Mouse (Mus musculus) CH12.LX (cell line): ENCODE measurements around the gene Gm49403. TPM values are rescaled to one million over a fixed set of nuclear protein-coding genes. Genes with fewer than 3 reads are reported as not detected.
A peak's percentile ranks its signal among the peaks of the same experiment; 100 is the strongest.

Source experiments
- DNase-seq: peaks from one replicate; pipeline ENCODE4 v3.0.0-alpha.2; 2013; ENCODE audit errors: extremely low read depth
- H3K27ac ChIP-seq: 2 replicates; pipeline ENCODE4 v1.5.1; 2012; ENCODE audit warnings: low read depth, mild to moderate bottlenecking, control low read depth, moderate library complexity; ENCODE audit not compliant: insufficient read depth
- H3K27me3 ChIP-seq: replicated peaks from 2 replicates; pipeline ENCODE3; 2012; ENCODE audit warnings: inconsistent platforms
- H3K36me3 ChIP-seq, 2 experiments: replicated peaks in 1 of 2; 2 replicates each; pipeline versions ENCODE3 to v1.6.1; 2012; ENCODE audit warnings: inconsistent platforms in 1 of 2, low read length in 1 of 2, mild to moderate bottlenecking in 1 of 2, mixed read lengths in 1 of 2, moderate library complexity in 1 of 2; ENCODE audit not compliant: control insufficient read depth in 1 of 2, insufficient read depth in 1 of 2
- H3K4me1 ChIP-seq, 2 experiments: 2 replicates each; pipeline ENCODE4 v1.6.1; 2012; ENCODE audit warnings: inconsistent platforms in 1 of 2, moderate library complexity in 1 of 2; ENCODE audit not compliant: insufficient read depth in 2 of 2, control insufficient read depth in 1 of 2
- H3K4me2 ChIP-seq: 2 replicates; pipeline ENCODE4 v1.6.1; 2012; ENCODE audit warnings: low read depth, mild to moderate bottlenecking, control low read depth; ENCODE audit not compliant: poor library complexity, insufficient read depth, severe bottlenecking
- H3K4me3 ChIP-seq, 3 experiments: fragments of 150-350 bp in 1 of 3; sonication (generic) in 1 of 3; replicated peaks in 1 of 3; 2 replicates each; pipeline versions ENCODE3 to v1.5.1; 2011 to 2012; ENCODE audit warnings: low read depth in 2 of 3, low read length in 2 of 3, mild to moderate bottlenecking in 2 of 3, moderate library complexity in 2 of 3, control low read depth in 1 of 3, improper control_type of control experiment in 1 of 3, inconsistent platforms in 1 of 3, mixed read lengths in 1 of 3; ENCODE audit not compliant: poor library complexity in 1 of 3
- H3K79me2 ChIP-seq: replicated peaks from 2 replicates; pipeline ENCODE4 v1.6.1; 2012; ENCODE audit warnings: mild to moderate bottlenecking, moderate library complexity; ENCODE audit not compliant: control insufficient read depth, poor library complexity, insufficient read depth, severe bottlenecking; ENCODE audit errors: extremely low read depth
- H3K9ac ChIP-seq: 2 replicates; pipeline ENCODE4 v1.6.1; 2012; ENCODE audit warnings: low read depth, mild to moderate bottlenecking, control low read depth, moderate library complexity; ENCODE audit not compliant: insufficient read depth
- H3K9me3 ChIP-seq: replicated peaks from 2 replicates; pipeline ENCODE3; 2012; ENCODE audit warnings: low read length, inconsistent platforms, mixed read lengths
- BHLHE40 ChIP-seq: IDR thresholded peaks from 2 replicates; pipeline ENCODE4 v1.6.1; 2011; ENCODE audit warnings: mild to moderate bottlenecking, low read depth, low read length, improper control_type of control experiment
- CHD1 ChIP-seq: IDR thresholded peaks from 2 replicates; pipeline ENCODE4 v1.6.1; 2012; ENCODE audit warnings: low read depth, low read length, improper control_type of control experiment, inconsistent platforms
- CHD2 ChIP-seq: IDR thresholded peaks from 2 replicates; pipeline ENCODE4 v1.6.1; 2011; ENCODE audit warnings: low read length, improper control_type of control experiment
- CTCF ChIP-seq, 2 experiments: IDR thresholded peaks in 1 of 2; conservative IDR thresholded peaks in 1 of 2; 2 replicates each; pipeline ENCODE4 v1.5.1; 2011 to 2012; ENCODE audit warnings: low read depth in 2 of 2, low read length in 2 of 2, improper control_type of control experiment in 1 of 2, inconsistent platforms in 1 of 2, mild to moderate bottlenecking in 1 of 2, moderate library complexity in 1 of 2
- E2F4 ChIP-seq: IDR thresholded peaks from 2 replicates; pipeline ENCODE4 v1.6.1; 2011; ENCODE audit warnings: low read depth, low read length, improper control_type of control experiment; ENCODE audit not compliant: insufficient replicate concordance
- ELF1 ChIP-seq: IDR thresholded peaks from 2 replicates; pipeline ENCODE4 v1.6.1; 2014; ENCODE audit warnings: low read depth, mild to moderate bottlenecking, inconsistent platforms, low read length, improper control_type of control experiment
- EP300 ChIP-seq: IDR thresholded peaks from 2 replicates; pipeline ENCODE4 v1.6.1; 2011; ENCODE audit warnings: low read length, improper control_type of control experiment
- ETS1 ChIP-seq: conservative IDR thresholded peaks from 2 replicates; pipeline ENCODE4 v1.6.1; 2012; ENCODE audit warnings: low read depth, mild to moderate bottlenecking, inconsistent platforms, low read length, improper control_type of control experiment, moderate library complexity
- GABPA ChIP-seq: IDR thresholded peaks from 2 replicates; pipeline ENCODE4 v1.6.1; 2012; ENCODE audit warnings: low read depth, low read length, improper control_type of control experiment, inconsistent platforms; ENCODE audit not compliant: insufficient replicate concordance
- HCFC1 ChIP-seq: IDR thresholded peaks from 2 replicates; pipeline ENCODE4 v1.6.1; 2012; ENCODE audit warnings: low read depth, mild to moderate bottlenecking, inconsistent platforms, low read length, improper control_type of control experiment
- IRF4 ChIP-seq: IDR thresholded peaks from 2 replicates; pipeline ENCODE4 v1.6.1; 2014; ENCODE audit warnings: low read depth, mild to moderate bottlenecking, inconsistent platforms, low read length, improper control_type of control experiment
- JUN ChIP-seq: IDR thresholded peaks from 2 replicates; pipeline ENCODE4 v1.6.1; 2011; ENCODE audit warnings: low read depth, mild to moderate bottlenecking, low read length, improper control_type of control experiment, moderate library complexity; ENCODE audit not compliant: insufficient read depth
- JUND ChIP-seq: conservative IDR thresholded peaks from 2 replicates; pipeline ENCODE4 v1.6.1; 2011; ENCODE audit warnings: low read depth, low read length, improper control_type of control experiment
- KAT2A ChIP-seq: IDR thresholded peaks from 2 replicates; pipeline ENCODE4 v1.6.1; 2012; ENCODE audit warnings: low read length, improper control_type of control experiment, inconsistent platforms; ENCODE audit not compliant: insufficient replicate concordance
- MAFK ChIP-seq: IDR thresholded peaks from 2 replicates; pipeline ENCODE4 v1.6.1; 2011; ENCODE audit warnings: low read length, improper control_type of control experiment; ENCODE audit not compliant: insufficient replicate concordance
- MAX ChIP-seq: IDR thresholded peaks from 2 replicates; pipeline ENCODE4 v1.6.1; 2011; ENCODE audit warnings: low read length, improper control_type of control experiment
- MAZ ChIP-seq: IDR thresholded peaks from 2 replicates; pipeline ENCODE4 v1.6.1; 2012; ENCODE audit warnings: low read depth, mild to moderate bottlenecking, inconsistent platforms, low read length, improper control_type of control experiment, moderate library complexity
- MEF2A ChIP-seq: IDR thresholded peaks from 2 replicates; pipeline ENCODE4 v1.6.1; 2014; ENCODE audit warnings: low read depth, mild to moderate bottlenecking, inconsistent platforms, low read length, improper control_type of control experiment, borderline replicate concordance
- MXI1 ChIP-seq: IDR thresholded peaks from 2 replicates; pipeline ENCODE4 v1.6.1; 2011; ENCODE audit warnings: mild to moderate bottlenecking, low read depth, low read length, improper control_type of control experiment
- MYC ChIP-seq: IDR thresholded peaks from 2 replicates; pipeline ENCODE4 v1.6.1; 2011; ENCODE audit warnings: low read depth, mild to moderate bottlenecking, improper control_type of control experiment, low read length
- NELFE ChIP-seq: IDR thresholded peaks from 2 replicates; pipeline ENCODE4 v1.6.1; 2011; ENCODE audit warnings: low read depth, low read length, improper control_type of control experiment
- NRF1 ChIP-seq: IDR thresholded peaks from 2 replicates; pipeline ENCODE4 v1.6.1; 2014; ENCODE audit warnings: low read depth, mild to moderate bottlenecking, inconsistent platforms, low read length, improper control_type of control experiment, moderate library complexity
- POLR2A ChIP-seq: IDR thresholded peaks from 2 replicates; pipeline ENCODE4 v1.6.1; 2011; ENCODE audit warnings: low read depth, mild to moderate bottlenecking, improper control_type of control experiment, low read length
- POLR2AphosphoS2 ChIP-seq: IDR thresholded peaks from 2 replicates; pipeline ENCODE4 v1.6.1; 2011; ENCODE audit warnings: low read depth, low read length, improper control_type of control experiment
- RAD21 ChIP-seq: IDR thresholded peaks from 2 replicates; pipeline ENCODE4 v1.6.1; 2011; ENCODE audit warnings: low read depth, mild to moderate bottlenecking, low read length, improper control_type of control experiment, moderate library complexity
- RCOR1 ChIP-seq: conservative IDR thresholded peaks from 2 replicates; pipeline ENCODE4 v1.6.1; 2012; ENCODE audit warnings: low read depth, mild to moderate bottlenecking, inconsistent platforms, low read length, improper control_type of control experiment
- SIN3A ChIP-seq: IDR thresholded peaks from 2 replicates; pipeline ENCODE4 v1.6.1; 2012; ENCODE audit warnings: low read length, improper control_type of control experiment, inconsistent platforms
- SMC3 ChIP-seq: IDR thresholded peaks from 2 replicates; pipeline ENCODE4 v1.6.1; 2011; ENCODE audit warnings: low read depth, low read length, improper control_type of control experiment
- TBP ChIP-seq: conservative IDR thresholded peaks from 2 replicates; pipeline ENCODE4 v1.6.1; 2011; ENCODE audit warnings: low read depth, low read length, improper control_type of control experiment
- TCF12 ChIP-seq: IDR thresholded peaks from 2 replicates; pipeline ENCODE4 v1.6.1; 2014; ENCODE audit warnings: low read depth, mild to moderate bottlenecking, inconsistent platforms, low read length, improper control_type of control experiment
- UBTF ChIP-seq: IDR thresholded peaks from 2 replicates; pipeline ENCODE4 v1.6.1; 2012; ENCODE audit warnings: low read depth, mild to moderate bottlenecking, inconsistent platforms, low read length, improper control_type of control experiment, moderate library complexity
- USF1 ChIP-seq: IDR thresholded peaks from 2 replicates; pipeline ENCODE4 v1.6.1; 2014; ENCODE audit warnings: low read depth, mild to moderate bottlenecking, inconsistent platforms, low read length, improper control_type of control experiment
- USF2 ChIP-seq: conservative IDR thresholded peaks from 2 replicates; pipeline ENCODE4 v1.6.1; 2011; ENCODE audit warnings: low read depth, low read length, improper control_type of control experiment
- ZC3H11A ChIP-seq: IDR thresholded peaks from 2 replicates; pipeline ENCODE4 v1.6.1; 2012; ENCODE audit warnings: low read depth, mild to moderate bottlenecking, inconsistent platforms, low read length, improper control_type of control experiment
- ZKSCAN1 ChIP-seq: IDR thresholded peaks from 2 replicates; pipeline ENCODE4 v1.6.1; 2012; ENCODE audit warnings: low read depth, inconsistent platforms, low read length, improper control_type of control experiment, borderline replicate concordance
- ZMIZ1 ChIP-seq: IDR thresholded peaks from 2 replicates; pipeline ENCODE4 v1.6.1; 2012; ENCODE audit warnings: low read depth, mild to moderate bottlenecking, inconsistent platforms, low read length, improper control_type of control experiment
- ZNF384 ChIP-seq: IDR thresholded peaks from 2 replicates; pipeline ENCODE4 v1.6.1; 2012; ENCODE audit warnings: low read depth, low read length, improper control_type of control experiment, inconsistent platforms
- dilution Hi-C: fragments of 300-500 bp; cut with MboI; formaldehyde crosslinking; loops from 2 replicates; pipeline ENCODE4 v1.14.3; 2020; ENCODE audit warnings: low sequenced_read_pairs; ENCODE audit not compliant: extremely low pct_unique_long_range_greater_than_20kb, extremely low pct_ligation_motif_present
- in situ Hi-C: fragments of 300-500 bp; cut with MboI; formaldehyde crosslinking; loops from 3 replicates; pipeline ENCODE4 v1.14.3; 2019; ENCODE audit warnings: low sequenced_read_pairs, low pct_ligation_motif_present, low pct_unique_long_range_greater_than_20kb, mixed read lengths
- polyA plus RNA-seq: library from polyadenylated mRNA; unstranded; fragments of >175 nt; gene quantifications from 2 replicates; pipeline ENCODE4 v1.2.1, GENCODE M21; 2012; ENCODE audit warnings: low read depth; ENCODE audit not compliant: insufficient read length
- total RNA-seq, 2 experiments: library from RNA; depleted of rRNA; stranded (reverse); fragments of 300-350 nt in 1 of 2; fragments of >200 nt in 1 of 2; gene quantifications; 2 replicates each; pipeline ENCODE4 v1.2.3; 2012 to 2014

Gm49403 gene
- total and polyA plus RNA-seq, 3 experiments: not detected

GRCm38 (mm10) chr19:8892829-8893766 lies 9.4 kb downstream of the Gm49403 start, which contains the start of gene Ints5:
TSS of gene Ints5 (plus strand) at chr19:8893005.
- dilution Hi-C loops (no loop called here), in situ Hi-C loops (no loop called here)
- Histone ChIP-seq H3K36me3 (peaks cover 31 to 36% of the 10 kb centered on the region in 2 experiments), H3K9me3 (no peaks in the 10 kb centered on the region), H3K4me2 (peak within 1 kb of the TSS; percentile 61), H3K27ac (peak within 1 kb of the TSS; percentile 6; the same call in 1 of the 2 replicates), H3K79me2 (peaks cover 53% of the 10 kb centered on the region), H3K9ac (peak within 1 kb of the TSS; percentile 97), H3K4me1 (peaks cover 14 to 54% of the 10 kb centered on the region in 2 experiments), H3K4me3 (peak within 1 kb of the TSS; percentile 72 to 89 (median 88)), H3K27me3 (no peaks in the 10 kb centered on the region)
- peak; percentile 90 for DNase-seq
- peak; percentile 96 for TF ChIP-seq TBP
- TF ChIP-seq MAZ: peak; percentile 78; the same call in 1 of the 2 replicates
- no peak for TF ChIP-seq SMC3
- no peak for TF ChIP-seq ZC3H11A
- TF ChIP-seq MAX: peak; percentile 79
- TF ChIP-seq USF2: no peak
- TF ChIP-seq NELFE: peak; percentile 92
- TF ChIP-seq USF1: no peak
- no peak for TF ChIP-seq MAFK
- peak; percentile 90 for TF ChIP-seq SIN3A
- peak; percentile 52; the same call in 1 of the 2 replicates for TF ChIP-seq ZMIZ1
- TF ChIP-seq BHLHE40: peak; percentile 67
- peak; percentile 87 for TF ChIP-seq HCFC1
- TF ChIP-seq KAT2A: peak; percentile 77; the same call in 1 of the 2 replicates
- TF ChIP-seq UBTF: peak; percentile 86; the same call in 1 of the 2 replicates
- peak; percentile 90 for TF ChIP-seq POLR2AphosphoS2
- TF ChIP-seq NRF1: peak; percentile 91
- peak; percentile 78; the same call in 1 of the 2 replicates for TF ChIP-seq MEF2A
- TF ChIP-seq ETS1: no peak
- TF ChIP-seq TCF12: peak; percentile 97
- TF ChIP-seq JUND: no peak
- TF ChIP-seq RCOR1: no peak
- peak; percentile 8; the same call in 1 of the 2 replicates for TF ChIP-seq GABPA
- TF ChIP-seq JUN: no peak
- peak; percentile 77 for TF ChIP-seq ELF1
- TF ChIP-seq CHD1: peak; percentile 25; the same call in 1 of the 2 replicates
- peak; percentile 79; the same call in 1 of the 2 replicates for TF ChIP-seq CHD2
- no peak; the same call in 1 of the 2 replicates for TF ChIP-seq E2F4
- no peak for TF ChIP-seq CTCF (conservative IDR thresholded peaks at IDR 0.05 in 1 of 2, IDR thresholded peaks at IDR 0.05 in 1 of 2; ENCODE audit: low read depth in 2 of 2, low read length in 2 of 2)
- TF ChIP-seq EP300: no peak
- TF ChIP-seq MYC: peak; percentile 83; the same call in 1 of the 2 replicates
- TF ChIP-seq IRF4: peak; percentile 84
- peak; percentile 67 for TF ChIP-seq MXI1
- no peak for TF ChIP-seq ZKSCAN1
- no peak for TF ChIP-seq RAD21
- TF ChIP-seq ZNF384: 0 out of 2 replicates have a peak, but pooled peaks have one; percentile 27
- TF ChIP-seq POLR2A: peak; percentile 95
